In the genomic region with DNA sequence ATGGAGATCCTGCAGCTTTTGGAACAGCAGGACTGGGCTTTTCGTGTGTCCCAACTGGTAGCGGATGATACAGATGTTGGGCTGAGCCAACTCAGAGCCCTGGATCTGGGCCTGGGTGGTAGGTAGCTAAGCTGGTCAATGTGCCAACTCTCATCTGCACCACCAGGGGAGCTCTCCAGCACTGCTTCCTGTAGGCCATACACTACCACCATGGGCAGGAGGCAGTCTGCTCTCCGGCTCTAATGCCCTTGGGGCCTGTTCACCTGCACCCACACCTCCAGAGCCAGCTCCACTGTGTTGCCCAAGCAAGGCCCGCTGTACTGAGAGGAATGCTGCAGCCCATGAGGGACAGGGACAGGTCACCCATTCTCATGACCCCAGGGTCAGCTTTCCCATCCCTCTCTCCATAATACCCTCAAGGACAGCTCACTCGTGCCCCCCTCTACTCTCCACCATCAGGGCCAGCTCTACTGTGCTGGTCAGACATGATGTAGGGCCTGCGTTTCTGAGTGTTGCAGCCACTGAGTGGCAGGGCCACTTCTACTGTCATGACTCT, we compare ENCODE assay signal across 8 mouse cellular contexts. TPM values are rescaled to one million over a fixed set of nuclear protein-coding genes. Genes with fewer than 3 reads are reported as not detected.
A peak's percentile ranks its signal among the peaks of the same experiment; 100 is the strongest.
DNase-seq lines count a peak whose midpoint lies in the region; ATAC-seq and TF ChIP-seq lines count a peak whose summit lies in the region.

No protein-coding gene starts in this region.

- no peak; the same call in 1 of the 2 replicates for ATAC-seq in liver, embryonic 11.5 days (replicated peaks; ENCODE audit: low FRiP score)

- DNase-seq in adrenal gland, postnatal 14 days = peak; percentile 51
- no peak for DNase-seq in adrenal gland, adult 18-20 months (ENCODE audit: low spot score in 2 of 2)
- no peak for DNase-seq in liver, adult 2 months (ENCODE audit: extremely low read depth, low read depth, low spot score)
- DNase-seq in liver, embryonic 11.5 days (ENCODE audit: low spot score) = no peak
- DNase-seq in retina, embryonic 14.5 days (ENCODE audit: low spot score) = peak; percentile 16
- DNase-seq in cerebellum, adult 9-11 months = no peak
- no peak for DNase-seq in left cerebral cortex, adult 11 months (ENCODE audit: low spot score)

- peaks cover 17% of the 10 kb centered on the region for H3K36me3 ChIP-seq in liver, adult 2 months (ENCODE audit: control insufficient read depth, insufficient read depth, low read length)
- peaks cover 28% of the 10 kb centered on the region; the same call in 1 of the 2 replicates for H3K36me3 ChIP-seq in liver, embryonic 11.5 days (ENCODE audit: control insufficient read depth, insufficient read depth, low read length)

- no peaks in the 10 kb centered on the region for H3K4me1 ChIP-seq in liver, adult 2 months (ENCODE audit: control insufficient read depth, insufficient read depth, low read length)
- H3K4me1 ChIP-seq in liver, embryonic 11.5 days (replicated peaks; ENCODE audit: control insufficient read depth, insufficient read depth, low read length) = no peaks in the 10 kb centered on the region
- H3K4me1 ChIP-seq in embryonic fibroblast, embryonic 13.5 days (ENCODE audit: control insufficient read depth, insufficient read depth, low read length) = no peaks in the 10 kb centered on the region

- H3K9ac ChIP-seq in liver, adult 2 months (ENCODE audit: low read depth, low read length) = no peak overlapping the region
- no peak overlapping the region for H3K9ac ChIP-seq in liver, embryonic 11.5 days (ENCODE audit: low read depth, low read length)

- H3K27me3 ChIP-seq in liver, adult 2 months (ENCODE audit: control insufficient read depth, insufficient read depth, low read length) = no peaks in the 10 kb centered on the region
- no peaks in the 10 kb centered on the region for H3K27me3 ChIP-seq in liver, embryonic 11.5 days (replicated peaks; ENCODE audit: control insufficient read depth, insufficient read depth, low read length)

- 82% methylated on average over 6 of the region's 6 CpGs for WGBS in liver, adult 2 months
- 87% methylated on average over 6 of the region's 6 CpGs for WGBS in liver, embryonic 11.5 days

- no peak overlapping the region for H3K4me2 ChIP-seq in liver, embryonic 11.5 days

- no peaks in the 10 kb centered on the region for H3K79me2 ChIP-seq in liver, adult 2 months (ENCODE audit: control insufficient read depth, insufficient read depth, low read length)

- no peak overlapping the region for H3K4me3 ChIP-seq in liver, adult 2 months (ENCODE audit: insufficient read depth, low read depth, low read length)
- no peak overlapping the region for H3K4me3 ChIP-seq in liver, embryonic 11.5 days (ENCODE audit: low read depth, low read length)
- H3K4me3 ChIP-seq in embryonic fibroblast, embryonic 13.5 days (ENCODE audit: insufficient read depth, low read length) = no peak overlapping the region

- no peak for TF ChIP-seq POLR2A in liver, adult 2 months (IDR thresholded peaks at IDR 0.05; ENCODE audit: extremely low read depth, insufficient read depth, low read length)
- TF ChIP-seq POLR2A in embryonic fibroblast, embryonic 13.5 days (IDR thresholded peaks at IDR 0.05; ENCODE audit: low read depth, low read length) = no peak

- TF ChIP-seq CTCF in liver, adult 2 months (IDR thresholded peaks at IDR 0.05; ENCODE audit: low read depth, low read length) = peak; percentile 48
- 0 out of 2 replicates have a peak, but pooled peaks have one; percentile 11 for TF ChIP-seq CTCF in embryonic fibroblast, embryonic 13.5 days (IDR thresholded peaks at IDR 0.05; ENCODE audit: borderline replicate concordance, insufficient read depth, low read length)

- no peaks in the 10 kb centered on the region for H3K9me3 ChIP-seq in liver, embryonic 11.5 days (ENCODE audit: control insufficient read depth, low read length)

- H3K27ac ChIP-seq in liver, adult 2 months (replicated peaks; ENCODE audit: insufficient read depth, low read depth, low read length) = no peak overlapping the region
- no peak overlapping the region for H3K27ac ChIP-seq in liver, embryonic 11.5 days (ENCODE audit: low read depth, low read length)
- H3K27ac ChIP-seq in embryonic fibroblast, embryonic 13.5 days (ENCODE audit: insufficient read depth, low read length) = no peak overlapping the region

RNA-seq across cellular contexts. Expression of gene Snx4, which starts 7.0 kb away (rescaled TPM):
- total RNA-seq in adrenal gland, postnatal 14 days (2021) = 46.9 and 54.0 TPM in 2 replicates
- 10 to 100 TPM; 32.9 to 39.8 TPM for total RNA-seq in adrenal gland, adult 18-20 months (2021)
- total RNA-seq in liver, adult 2 months (2014; rRNA removed) = 26.4 and 28.9 TPM in 2 replicates
- 5.8 and 6.0 TPM in 2 replicates for polyA plus RNA-seq in liver, adult 2 months (2012; rRNA removed)
- 57.8 and 63.5 TPM in 2 replicates for polyA plus RNA-seq in liver, embryonic 11.5 days (2014; fragmentation: Nextera tagmentation; extraction: Ambion mirVana)
- 105 and 107 TPM in 2 replicates for polyA plus RNA-seq in embryonic fibroblast, embryonic 13.5 days (2011; ENCODE audit: insufficient read length, low read depth, missing spikeins)

RNA-seq across cellular contexts. Expression of gene Osbpl11, which starts 59.3 kb away (rescaled TPM):
- total RNA-seq in adrenal gland, postnatal 14 days (2021) = 46.1 and 59.0 TPM in 2 replicates
- 10 to 100 TPM; 44.9 to 47.3 TPM for total RNA-seq in adrenal gland, adult 18-20 months (2021)
- 9.8 and 9.9 TPM in 2 replicates for total RNA-seq in liver, adult 2 months (2014; rRNA removed)
- 6.3 TPM in 2 replicates for polyA plus RNA-seq in liver, adult 2 months (2012; rRNA removed)
- 14.8 and 15.1 TPM in 2 replicates for polyA plus RNA-seq in liver, embryonic 11.5 days (2014; fragmentation: Nextera tagmentation; extraction: Ambion mirVana)
- 21.2 and 22.4 TPM in 2 replicates for polyA plus RNA-seq in embryonic fibroblast, embryonic 13.5 days (2011; ENCODE audit: insufficient read length, low read depth, missing spikeins)

Comparison
In these comparisons a context has a peak if more than half of its experiments do, and no peak if none do; other contexts are left out.
1. DNase-seq: peak in adrenal gland, postnatal 14 days (single experiment) and retina, embryonic 14.5 days (single experiment); none in adrenal gland, adult 18-20 months (0 of 2), liver, adult 2 months (single experiment), liver, embryonic 11.5 days (single experiment), cerebellum, adult 9-11 months (single experiment) and left cerebral cortex, adult 11 months (single experiment).